Mouse (Mus musculus): ENCODE data around the gene Amy2a1. TPM values are rescaled to one million over a fixed set of nuclear protein-coding genes. Genes with fewer than 3 reads are reported as not detected.
"Not testable (repeated sequence)": the region's sequence is repeated elsewhere in the genome, so short reads cannot be mapped to it uniquely, and the experiment has no call there.

Gene Amy2a1
- 0.86 TPM in 1 of 2 replicates, not detected in the other for polyA plus RNA-seq (2012; rRNA removed)

DNA sequence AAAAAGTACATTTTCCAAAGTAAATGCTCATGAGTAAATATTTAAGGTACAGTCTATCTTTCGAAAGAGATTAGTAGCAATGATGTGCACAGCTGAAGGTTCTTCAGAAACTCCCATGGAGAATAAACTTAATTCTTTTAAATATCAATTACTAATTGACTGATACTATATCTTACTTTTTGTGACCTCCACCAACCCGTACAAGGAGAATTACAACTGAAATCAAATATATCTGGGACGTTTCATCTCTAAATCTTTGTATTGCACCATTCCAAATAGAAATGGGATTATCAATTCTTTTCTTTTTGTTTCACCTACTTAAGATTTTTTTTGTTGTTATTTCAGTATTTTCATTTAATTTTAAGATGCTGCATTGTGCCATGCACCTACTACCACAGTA, at the start of gene Amy2a1:
Amy2a1 (minus strand) TSS at position 101 of the 400 bp plus-strand sequence.
- DNase-seq (ENCODE audit: extremely low spot score in 1 of 2, low spot score in 1 of 2), result not testable (repeated sequence)

DNA sequence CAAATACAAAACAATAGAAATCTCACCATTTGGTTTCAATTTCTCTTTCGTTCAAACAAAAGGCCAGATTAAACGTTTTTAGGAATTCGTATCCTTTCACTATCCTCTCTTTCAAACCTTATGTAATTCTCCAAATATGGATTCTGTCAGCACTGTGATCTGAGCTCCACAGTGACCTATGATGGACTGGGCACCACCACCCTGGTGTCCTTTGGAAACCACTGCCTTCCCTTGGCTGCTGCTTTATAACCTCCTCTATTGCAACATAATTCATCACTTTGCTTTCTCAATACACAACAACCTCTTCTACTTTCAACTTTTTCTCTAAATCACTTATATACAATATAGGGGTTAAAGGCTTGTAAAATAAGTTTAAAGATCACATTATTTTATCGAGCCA, 42.4 kb upstream of the Amy2a1 start:
- no peak for DNase-seq (ENCODE audit: extremely low spot score in 1 of 2, low spot score in 1 of 2)

DNA sequence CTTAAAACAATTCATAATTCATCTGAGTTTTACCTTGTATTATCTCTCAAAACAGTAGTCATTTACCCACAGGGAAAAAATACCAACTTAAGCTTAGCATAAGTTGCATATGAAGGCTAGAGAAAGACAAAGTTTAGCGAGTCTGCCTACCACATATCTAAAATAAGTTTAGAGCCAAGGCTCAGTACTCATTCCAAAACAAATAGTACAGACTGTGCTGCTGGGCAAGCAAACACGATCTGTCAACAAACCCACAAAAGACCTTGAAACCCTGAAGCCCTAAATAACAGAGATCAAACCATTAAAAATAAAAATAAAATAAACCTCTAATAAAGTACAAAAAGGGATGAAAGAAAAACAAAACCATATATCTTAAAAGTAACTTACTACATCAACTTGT, 41.9 kb upstream of the Amy2a1 start:
- no peak for DNase-seq (ENCODE audit: extremely low spot score in 1 of 2, low spot score in 1 of 2)

DNA sequence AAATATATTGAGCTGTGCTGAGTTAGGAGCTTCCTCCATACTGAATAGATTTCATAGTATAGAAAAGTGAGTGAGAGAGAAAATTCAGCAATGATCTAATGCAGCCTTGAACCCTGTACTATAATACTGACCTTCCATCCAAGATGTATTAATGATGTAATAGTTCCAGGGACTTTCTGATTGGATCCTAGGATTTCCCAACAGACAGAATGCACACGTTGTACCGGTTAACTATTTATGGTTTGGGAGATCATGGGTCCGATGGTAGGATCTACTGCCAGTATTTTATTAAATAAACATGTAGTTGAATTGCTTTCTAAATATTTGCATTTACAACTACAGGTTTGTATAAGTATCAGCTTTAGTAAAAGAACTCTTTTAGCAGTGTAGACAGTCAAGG, 39.9 kb upstream of the Amy2a1 start:
- no peak for DNase-seq (ENCODE audit: extremely low spot score in 1 of 2, low spot score in 1 of 2)

DNA sequence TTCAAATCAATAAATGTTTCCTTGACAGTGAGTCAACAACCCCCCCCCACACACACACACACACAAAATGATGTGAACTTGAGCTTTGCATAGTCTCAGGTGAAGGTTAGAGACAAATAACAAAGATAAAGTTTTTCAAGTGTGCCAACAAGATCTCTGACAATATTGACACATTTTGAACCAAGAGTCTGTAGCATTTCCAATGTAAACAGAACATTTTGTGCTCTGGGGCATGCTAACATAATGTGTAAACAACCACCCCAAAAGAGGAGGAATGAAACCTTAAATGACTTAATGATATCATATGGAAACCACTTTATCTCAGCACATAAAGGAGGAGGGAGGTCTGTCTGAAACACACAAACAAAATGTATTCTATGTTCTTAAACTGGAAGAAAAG, 7.5 kb upstream of the Amy2a1 start:
- no peak for DNase-seq (ENCODE audit: extremely low spot score in 1 of 2, low spot score in 1 of 2)

Other genes starting within 250 kb of the Amy2a1 start
- 0.26 and 0.27 TPM in 2 replicates for gene Amy2a4, start 241.0 kb downstream of the Amy2a1 start, polyA plus RNA-seq (2012; rRNA removed)
- gene Amy2a3, start 208.4 kb downstream of the Amy2a1 start, polyA plus RNA-seq (2012; rRNA removed), result 0.26 and 0.27 TPM in 2 replicates
- gene Amy2a2, start 175.8 kb downstream of the Amy2a1 start, polyA plus RNA-seq (2012; rRNA removed), result 0.26 and 0.27 TPM in 2 replicates
- 82.8 and 93.2 TPM in 2 replicates for gene Amy1, start 74.3 kb upstream of the Amy2a1 start, polyA plus RNA-seq (2012; rRNA removed)
- gene Rnpc3, start 97.7 kb upstream of the Amy2a1 start, polyA plus RNA-seq (2012; rRNA removed), result 43.9 and 53.8 TPM in 2 replicates

Measured in frontal cortex, adult 2 months (tissue).